Mouse (Mus musculus): ENCODE results near the gene Zfp280c. TPM values are rescaled to one million over a fixed set of nuclear protein-coding genes. Genes with fewer than 3 reads are reported as not detected.

Zfp280c gene
- polyA plus RNA-seq (2014; fragmentation: Illumina TruSeq; extraction: RNeasy Lipid Tissue Mini Kit (QIAGEN cat#74804); ENCODE audit: low read depth, low replicate concordance) = 16.3 TPM

GRCm38 (mm10) chrX:48594099-48594760 lies at the start of gene Zfp280c:
Gene Zfp280c (minus strand): TSS chrX:48594504.

GRCm38 (mm10) chrX:48623379-48624053 lies 29.2 kb upstream of the Zfp280c start, which contains the start of gene Slc25a14:
Gene Slc25a14 (plus strand): TSS chrX:48623413.

GRCm38 (mm10) chrX:48518808-48519548 lies 75.3 kb downstream of the Zfp280c start, which contains the start of gene Rab33a:
Gene Rab33a (plus strand): TSS chrX:48519285.

GRCm38 (mm10) chrX:48513166-48513807 lies 81.0 kb downstream of the Zfp280c start, which contains the start of gene Aifm1:
Gene Aifm1 (minus strand): TSS chrX:48513563.

Other genes starting within 250 kb of the Zfp280c start
- gene Elf4, start 131.4 kb downstream of the Zfp280c start, polyA plus RNA-seq (2014; fragmentation: Illumina TruSeq; extraction: RNeasy Lipid Tissue Mini Kit (QIAGEN cat#74804); ENCODE audit: low read depth, low replicate concordance) = 1.7 TPM
- 203 TPM for gene Aifm1, start 80.9 kb downstream of the Zfp280c start, polyA plus RNA-seq (2014; fragmentation: Illumina TruSeq; extraction: RNeasy Lipid Tissue Mini Kit (QIAGEN cat#74804); ENCODE audit: low read depth, low replicate concordance)
- gene Rab33a, start 75.2 kb downstream of the Zfp280c start, polyA plus RNA-seq (2014; fragmentation: Illumina TruSeq; extraction: RNeasy Lipid Tissue Mini Kit (QIAGEN cat#74804); ENCODE audit: low read depth, low replicate concordance) = not detected
- gene Slc25a14, start 28.9 kb upstream of the Zfp280c start, polyA plus RNA-seq (2014; fragmentation: Illumina TruSeq; extraction: RNeasy Lipid Tissue Mini Kit (QIAGEN cat#74804); ENCODE audit: low read depth, low replicate concordance) = 13.5 TPM
- gene Gpr119, start 80.0 kb upstream of the Zfp280c start, polyA plus RNA-seq (2014; fragmentation: Illumina TruSeq; extraction: RNeasy Lipid Tissue Mini Kit (QIAGEN cat#74804); ENCODE audit: low read depth, low replicate concordance) = not detected
- 6.3 TPM for gene Rbmx2, start 100.5 kb upstream of the Zfp280c start, polyA plus RNA-seq (2014; fragmentation: Illumina TruSeq; extraction: RNeasy Lipid Tissue Mini Kit (QIAGEN cat#74804); ENCODE audit: low read depth, low replicate concordance)

Data from kidney, adult 10 weeks (tissue).